Mouse (Mus musculus) liver, embryonic 16.5 days (tissue): ENCODE measurements at regions not wholly inside any gene's neighbourhood (a gene's known extent, or its start where the extent isn't known, plus 50 kb on each side); places are given as distances from the start of the nearest gene placed in this dataset.
A peak's percentile ranks its signal among the peaks of the same experiment; 100 is the strongest.

ENCODE experiments used
- ATAC-seq: fragments of 200-750 bp; cut with Nextera tagmentation; 2 replicates; pipeline ENCODE4 v1.8.0; 2017; ENCODE audit warnings: low read depth, mild to moderate bottlenecking, moderate number of reproducible peaks, moderate library complexity
- H3K27ac ChIP-seq: fragments of 300-500 bp; sonication (generic); 2 replicates; pipeline ENCODE4 v1.5.1; 2014; ENCODE audit warnings: mild to moderate bottlenecking, low read length
- H3K27me3 ChIP-seq: fragments of 300-500 bp; sonication (generic); 2 replicates; pipeline ENCODE4 v1.6.1; 2014; ENCODE audit warnings: low read depth, low read length, mixed read lengths; ENCODE audit not compliant: control insufficient read depth, insufficient read depth
- H3K36me3 ChIP-seq: fragments of 300-500 bp; sonication (generic); 2 replicates; pipeline ENCODE4 v1.6.1; 2014; ENCODE audit warnings: mild to moderate bottlenecking; ENCODE audit not compliant: control insufficient read depth, insufficient read depth
- H3K4me1 ChIP-seq: fragments of 300-500 bp; sonication (generic); 2 replicates; pipeline ENCODE4 v1.6.1; 2014; ENCODE audit warnings: low read depth, low read length, mixed read lengths; ENCODE audit not compliant: control insufficient read depth
- H3K4me2 ChIP-seq: fragments of 300-500 bp; sonication (generic); 2 replicates; pipeline ENCODE4 v1.6.1; 2014; ENCODE audit warnings: low read depth, low read length, mixed read lengths
- H3K4me3 ChIP-seq: fragments of 300-500 bp; sonication (generic); 2 replicates; pipeline ENCODE4 v1.5.1; 2014; ENCODE audit warnings: low read depth, mild to moderate bottlenecking, low read length
- H3K9ac ChIP-seq: fragments of 300-500 bp; sonication (generic); 2 replicates; pipeline ENCODE4 v1.6.1; 2014; ENCODE audit warnings: low read depth, low read length
- H3K9me3 ChIP-seq: fragments of 300-500 bp; sonication (generic); replicated peaks from 2 replicates; pipeline ENCODE4 v1.6.1; 2016; ENCODE audit warnings: low read length; ENCODE audit not compliant: control insufficient read depth
- WGBS: fragments of 180-500 bp; shearing (Covaris S2); extraction: QIAGEN DNeasy Blood & Tissue Kit; methylation state at CpG from one replicate; pipeline ENCODE4 v1.1.7; 2014; ENCODE audit not compliant: insufficient replicate concordance; 5-methylcytosine and 5-hydroxymethylcytosine counted together

GRCm38 (mm10) chr11:24305691-24306090, 227.8 kb downstream of the Bcl11a start:
- Histone ChIP-seq H3K27me3 (no peaks in the 10 kb centered on the region), H3K9ac (no peak overlapping the region), H3K9me3 (no peaks in the 10 kb centered on the region), H3K27ac (no peak overlapping the region), H3K36me3 (no peaks in the 10 kb centered on the region), H3K4me1 (peaks cover 6% of the 10 kb centered on the region), H3K4me3 (peak overlapping the region; percentile 21; the same call in 1 of the 2 replicates), H3K4me2 (peak overlapping the region; percentile 49)
- ATAC-seq: no peak
- WGBS: 5% methylated on average over 11 of the region's 11 CpGs

GRCm38 (mm10) chr11:24306101-24306500, 228.2 kb downstream of the Bcl11a start:
- H3K9ac ChIP-seq: no peak overlapping the region
- H3K27me3 ChIP-seq: no peaks in the 10 kb centered on the region
- ATAC-seq: no peak
- no peaks in the 10 kb centered on the region for H3K36me3 ChIP-seq
- H3K9me3 ChIP-seq: no peaks in the 10 kb centered on the region
- H3K4me1 ChIP-seq: peaks cover 6% of the 10 kb centered on the region
- H3K27ac ChIP-seq: no peak overlapping the region
- WGBS: 31% methylated on average over 2 of the region's 2 CpGs
- H3K4me2 ChIP-seq: peak overlapping the region; percentile 49; the same call in 1 of the 2 replicates
- no peak overlapping the region for H3K4me3 ChIP-seq

- H3K27me3 ChIP-seq: no peaks in the 10 kb centered on the region
- no peak overlapping the region for H3K9ac ChIP-seq
- 67% methylated on average over 6 of the region's 6 CpGs for WGBS
Measured at GRCm38 (mm10) chr11:24307601-24308252, 229.9 kb downstream of the Bcl11a start.

GRCm38 (mm10) chr11:24308253-24308633, 230.4 kb downstream of the Bcl11a start:
- Histone ChIP-seq H3K27ac (no peak overlapping the region), H3K36me3 (no peaks in the 10 kb centered on the region), H3K9me3 (no peaks in the 10 kb centered on the region), H3K4me3 (no peak overlapping the region), H3K4me1 (peaks cover 6% of the 10 kb centered on the region), H3K9ac (no peak overlapping the region), H3K27me3 (no peaks in the 10 kb centered on the region), H3K4me2 (no peak overlapping the region)
- WGBS: 19% methylated on average over 1 of the region's 1 CpGs
- ATAC-seq: no peak

More at GRCm38 (mm10) chr11:24307601-24308252, 229.9 kb downstream of the Bcl11a start:
- no peaks in the 10 kb centered on the region for H3K9me3 ChIP-seq
- H3K36me3 ChIP-seq: no peaks in the 10 kb centered on the region
- H3K27ac ChIP-seq: no peak overlapping the region
- H3K4me1 ChIP-seq: peaks cover 6% of the 10 kb centered on the region
- ATAC-seq: no peak
- H3K4me3 ChIP-seq: no peak overlapping the region
- no peak overlapping the region for H3K4me2 ChIP-seq

- H3K27me3 ChIP-seq: no peaks in the 10 kb centered on the region
- H3K4me1 ChIP-seq: no peaks in the 10 kb centered on the region
- H3K4me2 ChIP-seq: no peak overlapping the region
- no peak overlapping the region for H3K27ac ChIP-seq
- H3K36me3 ChIP-seq: no peaks in the 10 kb centered on the region
- H3K9ac ChIP-seq: no peak overlapping the region
- WGBS: 58% methylated on average over 1 of the region's 1 CpGs
- H3K4me3 ChIP-seq: no peak overlapping the region
- ATAC-seq: no peak
- no peaks in the 10 kb centered on the region for H3K9me3 ChIP-seq
Measured at GRCm38 (mm10) chr11:24314046-24314445, 236.2 kb downstream of the Bcl11a start.

- Histone ChIP-seq H3K4me3 (no peak overlapping the region), H3K36me3 (no peaks in the 10 kb centered on the region), H3K9ac (no peak overlapping the region), H3K4me1 (no peaks in the 10 kb centered on the region), H3K27ac (no peak overlapping the region), H3K27me3 (no peaks in the 10 kb centered on the region), H3K4me2 (no peak overlapping the region), H3K9me3 (no peaks in the 10 kb centered on the region)
- WGBS: 65% methylated on average over 3 of the region's 3 CpGs
- no peak for ATAC-seq
Measured at GRCm38 (mm10) chr11:24315582-24315981, 237.7 kb downstream of the Bcl11a start.

GRCm38 (mm10) chr11:24316198-24316597, 238.3 kb downstream of the Bcl11a start:
- H3K4me3 ChIP-seq: no peak overlapping the region
- no peak overlapping the region for H3K27ac ChIP-seq
- no peak overlapping the region for H3K4me2 ChIP-seq
- H3K9ac ChIP-seq: no peak overlapping the region
- H3K4me1 ChIP-seq: no peaks in the 10 kb centered on the region
- no peak for ATAC-seq
- H3K27me3 ChIP-seq: no peaks in the 10 kb centered on the region
- WGBS: 56% methylated on average over 4 of the region's 4 CpGs
- H3K36me3 ChIP-seq: no peaks in the 10 kb centered on the region
- H3K9me3 ChIP-seq: no peaks in the 10 kb centered on the region

GRCm38 (mm10) chr11:24317989-24318735, 240.3 kb downstream of the Bcl11a start:
- H3K36me3 ChIP-seq: no peaks in the 10 kb centered on the region
- WGBS: 69% methylated on average over 2 of the region's 2 CpGs
- H3K4me3 ChIP-seq: no peak overlapping the region
- no peak overlapping the region for H3K27ac ChIP-seq
- H3K4me2 ChIP-seq: no peak overlapping the region
- H3K9me3 ChIP-seq: no peaks in the 10 kb centered on the region
- H3K4me1 ChIP-seq: no peaks in the 10 kb centered on the region
- H3K9ac ChIP-seq: no peak overlapping the region
- ATAC-seq: no peak
- H3K27me3 ChIP-seq: no peaks in the 10 kb centered on the region

- no peak overlapping the region for H3K27ac ChIP-seq
- H3K9me3 ChIP-seq: no peaks in the 10 kb centered on the region
- H3K4me3 ChIP-seq: no peak overlapping the region
- no peak overlapping the region for H3K4me2 ChIP-seq
- H3K4me1 ChIP-seq: no peaks in the 10 kb centered on the region
- no peak overlapping the region for H3K9ac ChIP-seq
- H3K36me3 ChIP-seq: no peaks in the 10 kb centered on the region
- no peaks in the 10 kb centered on the region for H3K27me3 ChIP-seq
- 62% methylated on average over 3 of the region's 3 CpGs for WGBS
- ATAC-seq: no peak
Measured at GRCm38 (mm10) chr11:24319222-24319621, 241.4 kb downstream of the Bcl11a start.
